Mouse (Mus musculus) erythroblast, embryonic 14.5 days (primary cell): Measurements from ENCODE around the gene Pithd1.
"Not testable (repeated sequence)": the region's sequence is repeated elsewhere in the genome, so short reads cannot be mapped to it uniquely, and the experiment has no call there.

ENCODE experiments used
- GATA1 ChIP-seq: IDR thresholded peaks from 2 replicates; pipeline ENCODE4 v1.6.1; 2012; ENCODE audit warnings: low read length, inconsistent platforms, mixed read lengths
- TAL1 ChIP-seq: IDR thresholded peaks from 3 replicates; pipeline ENCODE4 v1.6.1; 2012; ENCODE audit warnings: low read length, inconsistent platforms, mixed read lengths

DNA sequence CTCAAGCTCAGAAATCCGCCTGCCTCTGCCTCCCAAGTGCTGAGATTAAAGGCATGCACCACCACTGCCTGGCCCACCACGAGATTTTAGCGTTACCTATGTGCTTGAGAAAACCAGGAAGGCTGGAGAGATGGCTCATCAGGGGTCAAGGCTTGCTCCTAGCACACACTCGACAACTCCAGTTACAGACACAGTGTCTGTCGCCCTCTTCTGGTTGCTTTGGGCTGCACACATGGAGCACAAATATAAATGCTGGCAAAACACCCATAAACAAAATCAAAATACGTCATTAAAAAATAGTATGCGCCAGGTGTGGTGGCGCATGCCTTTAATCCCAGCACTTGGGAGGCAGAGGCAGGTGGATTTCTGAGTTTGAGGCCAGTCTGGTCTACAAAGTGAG lies 46.0 kb downstream of the Pithd1 start:
- not testable (repeated sequence) for TF ChIP-seq TAL1, GATA1
